Mouse (Mus musculus): ENCODE data around the gene Gm38431.

Gene Gm38431

GRCm38 (mm10) chr9:21018600-21018999, 73.2 kb downstream of the Gm38431 start:
- ATAC-seq (ENCODE audit: low TSS enrichment): no peak

All from frontal cortex, adult (tissue).